12 mouse cellular contexts compared by ENCODE assay signal in genomic region chr7:63313096-63313495, GRCm38 (mm10).
"Had no signal": no experiment of that assay in that cellular context is flagged by ENCODE, and none has a peak within 500 bp of the region (broad histone marks: within the 10 kb centered on the region; RNA-seq: fewer than 3 reads in every experiment).

No protein-coding gene starts in this region.

- H3K9ac ChIP-seq: liver, embryonic 12.5 days; lung, embryonic 15.5 days; midbrain, embryonic 13.5 days; stomach, embryonic 15.5 days had no signal

- DNase-seq: kidney, postnatal 25 days; lung, postnatal 36 days; retina, postnatal 1 day; right cerebral cortex, postnatal 4 days; thymus, adult 2 months; thymus, postnatal 25 days had no signal

- H3K4me1 ChIP-seq: limb, embryonic 10.5 days; liver, embryonic 12.5 days; lung, embryonic 15.5 days; midbrain, embryonic 13.5 days; stomach, embryonic 15.5 days had no signal

- H3K27me3 ChIP-seq: liver, embryonic 12.5 days; lung, embryonic 15.5 days; midbrain, embryonic 13.5 days; stomach, embryonic 15.5 days had no signal

- H3K4me2 ChIP-seq: liver, embryonic 12.5 days; lung, embryonic 15.5 days; midbrain, embryonic 13.5 days; stomach, embryonic 15.5 days had no signal

- H3K36me3 ChIP-seq: limb, embryonic 10.5 days; liver, embryonic 12.5 days; lung, embryonic 15.5 days; midbrain, embryonic 13.5 days; stomach, embryonic 15.5 days had no signal

- H3K9me3 ChIP-seq: limb, embryonic 10.5 days; liver, embryonic 12.5 days; lung, embryonic 15.5 days; midbrain, embryonic 13.5 days; stomach, embryonic 15.5 days had no signal

- H3K4me3 ChIP-seq: left cerebral cortex, adult 2 months; limb, embryonic 10.5 days; liver, embryonic 12.5 days; lung, embryonic 15.5 days; midbrain, embryonic 13.5 days; stomach, embryonic 15.5 days had no signal

- ATAC-seq: liver, embryonic 12.5 days; midbrain, embryonic 13.5 days had no signal

- H3K27ac ChIP-seq: left cerebral cortex, adult 2 months; limb, embryonic 10.5 days; liver, embryonic 12.5 days; lung, embryonic 15.5 days; midbrain, embryonic 13.5 days; stomach, embryonic 15.5 days had no signal
